Mouse (Mus musculus) left cerebral cortex, postnatal 14 days (tissue): ENCODE measurements around the gene Camkmt. TPM values are rescaled to one million over a fixed set of nuclear protein-coding genes. Genes with fewer than 3 reads are reported as not detected.

Experiments
- DNase-seq, 2 experiments: peaks; one replicate each; pipeline ENCODE4 v3.0.0; 2021 to 2022; ENCODE audit warnings: low spot score in 2 of 2, mixed read lengths in 1 of 2
- intact Hi-C: fragments of 180-260 bp; cut with DNase I; formaldehyde crosslinking; loops from one replicate; pipeline ENCODE4 v1.15.1; 2025
- total RNA-seq, 2 experiments: library from RNA; stranded (reverse); gene quantifications; 2 replicates each; pipeline ENCODE4 v1.2.3; 2021

Gene Camkmt
- total RNA-seq, 2 experiments from 2014 or later: 11.0 to 11.6 TPM

GRCm38 (mm10) chr17:85159526-85159925, 69.2 kb downstream of the Camkmt start:
- intact Hi-C loops: no loop called here
- no peak for DNase-seq

GRCm38 (mm10) chr17:85160786-85161185, 70.4 kb downstream of the Camkmt start:
- intact Hi-C loops: no loop called here
- DNase-seq: no peak

GRCm38 (mm10) chr17:85162569-85163271, 72.4 kb downstream of the Camkmt start:
- intact Hi-C loops: no loop called here
- DNase-seq: no peak

- intact Hi-C loops: no loop called here
- no peak for DNase-seq
Observed at GRCm38 (mm10) chr17:85163272-85163610, 72.9 kb downstream of the Camkmt start.

- intact Hi-C loops: no loop called here
- no peak for DNase-seq
Observed at GRCm38 (mm10) chr17:85168761-85169160, 78.4 kb downstream of the Camkmt start.

- intact Hi-C loops: no loop called here
- DNase-seq: no peak
Observed at GRCm38 (mm10) chr17:85170541-85171255, 80.3 kb downstream of the Camkmt start.

GRCm38 (mm10) chr17:85171951-85172350, 81.6 kb downstream of the Camkmt start:
- no peak for DNase-seq
- intact Hi-C loops: no loop called here

- no peak for DNase-seq
- intact Hi-C loops: no loop called here
Observed at GRCm38 (mm10) chr17:85177231-85177630, 86.9 kb downstream of the Camkmt start.

GRCm38 (mm10) chr17:85180471-85181060, 90.2 kb downstream of the Camkmt start:
- DNase-seq: no peak
- intact Hi-C loops: no loop called here

GRCm38 (mm10) chr17:85189227-85190127, 99.1 kb downstream of the Camkmt start:
- intact Hi-C loops: loop anchor here (1.0 to 10.0 kb wide), 5 partner anchors 73 to 444 kb away; no protein-coding TSS in a partner anchor
- DNase-seq: peak; percentile 92 to 93

GRCm38 (mm10) chr17:85190128-85190435, 99.7 kb downstream of the Camkmt start:
- no peak for DNase-seq
- intact Hi-C loops: loop anchor here (10.0 kb wide), 1 partner anchor 265 kb away; no protein-coding TSS in a partner anchor

- intact Hi-C loops: loop anchor here (10.0 kb wide), 1 partner anchor 262 kb away; no protein-coding TSS in a partner anchor
Observed at GRCm38 (mm10) chr17:85193294-85193693, 102.9 kb downstream of the Camkmt start.

GRCm38 (mm10) chr17:85198781-85199180, 108.4 kb downstream of the Camkmt start:
- intact Hi-C loops: loop anchor here (10.0 kb wide), 1 partner anchor 256 kb away; no protein-coding TSS in a partner anchor

More at GRCm38 (mm10) chr17:85193294-85193693, 102.9 kb downstream of the Camkmt start:
- no peak for DNase-seq

GRCm38 (mm10) chr17:85199321-85199720, 109.0 kb downstream of the Camkmt start:
- intact Hi-C loops: loop anchor here (10.0 kb wide), 1 partner anchor 255 kb away; no protein-coding TSS in a partner anchor

More at GRCm38 (mm10) chr17:85198781-85199180, 108.4 kb downstream of the Camkmt start:
- DNase-seq: no peak

GRCm38 (mm10) chr17:85218054-85218453, 127.7 kb downstream of the Camkmt start:
- no peak for DNase-seq
- intact Hi-C loops: no loop called here

More at GRCm38 (mm10) chr17:85199321-85199720, 109.0 kb downstream of the Camkmt start:
- DNase-seq: no peak

- DNase-seq: peak; percentile 23 to 42
- intact Hi-C loops: no loop called here
Observed at GRCm38 (mm10) chr17:85242109-85242508, 151.8 kb downstream of the Camkmt start.

- intact Hi-C loops: no loop called here
- no peak for DNase-seq
Observed at GRCm38 (mm10) chr17:85248962-85249361, 158.6 kb downstream of the Camkmt start.

- intact Hi-C loops: no loop called here
- DNase-seq: no peak
Observed at GRCm38 (mm10) chr17:85249744-85250143, 159.4 kb downstream of the Camkmt start.

GRCm38 (mm10) chr17:85256930-85257329, 166.6 kb downstream of the Camkmt start:
- intact Hi-C loops: no loop called here
- DNase-seq: no peak
